Mouse (Mus musculus) lung, postnatal 10 days (tissue): Measurements from ENCODE around the gene Prr19.
A peak's percentile ranks its signal among the peaks of the same experiment; 100 is the strongest.

Experiments used
- DNase-seq: peaks from one replicate; pipeline ENCODE4 v3.0.0; 2021

Gene Prr19

GRCm38 (mm10) chr7:25293191-25293739 is 7.9 kb upstream of the Prr19 start:
- DNase-seq = peak; percentile 4

GRCm38 (mm10) chr7:25294495-25294894 is 6.7 kb upstream of the Prr19 start:
- DNase-seq = no peak

GRCm38 (mm10) chr7:25294960-25295722 is 6.1 kb upstream of the Prr19 start:
- DNase-seq = peak; percentile 2

GRCm38 (mm10) chr7:25296945-25297453 is 4.2 kb upstream of the Prr19 start:
- DNase-seq = peak; percentile 53

GRCm38 (mm10) chr7:25297454-25298325 is 3.5 kb upstream of the Prr19 start, which contains the start of gene Pafah1b3:
TSS of gene Pafah1b3 (minus strand) at chr7:25297986.
- peak; percentile 86 for DNase-seq

DNA sequence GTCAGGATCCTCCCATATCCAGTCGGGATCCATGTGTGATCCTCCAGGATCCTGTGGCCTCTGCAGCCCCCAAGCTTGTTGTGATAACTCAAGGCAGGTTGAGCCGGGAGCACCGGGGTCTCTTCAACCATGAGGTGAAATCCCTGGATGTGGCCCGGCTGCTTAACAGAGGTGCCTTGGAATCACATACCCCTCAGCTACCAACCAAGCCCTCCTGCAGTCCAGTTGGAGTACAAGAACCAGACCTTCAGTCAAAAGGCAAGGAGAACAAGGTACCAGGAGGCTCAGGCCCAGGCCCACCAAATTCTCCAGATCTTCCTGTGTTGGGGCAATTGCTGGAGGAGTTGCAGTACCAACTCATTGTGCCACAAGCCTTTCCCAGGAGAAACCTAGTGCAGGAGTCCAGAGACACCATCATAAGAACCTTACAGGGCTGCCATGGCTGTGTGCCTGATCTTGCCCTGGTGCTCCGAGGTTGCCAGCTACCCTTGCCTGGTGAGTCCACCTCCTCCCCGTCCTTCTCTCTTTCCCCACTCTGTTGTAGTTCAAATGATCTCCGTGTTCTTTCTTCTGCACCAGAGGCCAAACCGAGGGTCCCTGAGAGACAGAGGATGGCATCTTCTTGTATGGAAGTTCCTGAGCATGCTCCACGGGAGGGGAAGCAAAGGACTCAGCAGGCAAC is 1.9 kb downstream of the Prr19 start:
- DNase-seq = no peak

DNA sequence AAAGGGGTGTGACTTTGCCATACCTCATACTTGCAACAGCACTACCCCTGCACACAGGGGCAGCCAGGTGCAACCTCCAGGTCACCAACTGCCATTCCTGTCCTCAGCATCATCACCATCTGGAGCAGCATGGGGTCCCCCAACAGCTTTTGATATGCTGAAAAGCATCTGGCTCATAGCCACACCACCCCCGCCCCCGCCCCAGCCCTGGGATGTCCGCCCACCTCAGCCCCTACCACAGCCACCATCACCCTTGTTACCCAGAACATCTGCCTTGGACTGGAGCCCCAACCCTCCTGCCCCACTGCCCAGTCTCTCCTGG is 2.4 kb downstream of the Prr19 start:
- no peak for DNase-seq

- DNase-seq = no peak
Observed at GRCm38 (mm10) chr7:25305481-25305880, 4.3 kb downstream of the Prr19 start.

- DNase-seq = peak; percentile 58
Observed at GRCm38 (mm10) chr7:25305956-25306613, 4.9 kb downstream of the Prr19 start, which contains the start of gene Tmem145. TSS of gene Tmem145 (plus strand) at chr7:25306106.

DNA sequence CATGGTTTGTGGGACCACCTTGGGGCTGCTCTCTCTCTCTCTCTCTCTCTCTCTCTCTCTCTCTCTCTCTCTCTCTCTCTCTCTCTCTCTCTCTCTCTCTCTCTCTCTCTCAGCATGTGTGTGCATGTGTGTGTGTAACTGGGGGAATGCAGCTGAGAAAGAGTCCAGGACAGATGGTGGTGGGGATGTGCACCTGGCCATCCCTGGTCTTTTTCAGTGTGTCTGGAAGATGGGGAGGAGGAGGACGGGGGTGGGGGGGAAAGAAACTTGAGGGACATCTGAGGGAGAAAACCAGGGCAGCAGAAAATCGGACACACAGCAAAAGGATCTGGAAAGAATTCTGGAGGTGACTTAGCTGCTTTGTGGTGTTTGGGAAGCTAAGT is 5.4 kb downstream of the Prr19 start:
- no peak for DNase-seq

DNA sequence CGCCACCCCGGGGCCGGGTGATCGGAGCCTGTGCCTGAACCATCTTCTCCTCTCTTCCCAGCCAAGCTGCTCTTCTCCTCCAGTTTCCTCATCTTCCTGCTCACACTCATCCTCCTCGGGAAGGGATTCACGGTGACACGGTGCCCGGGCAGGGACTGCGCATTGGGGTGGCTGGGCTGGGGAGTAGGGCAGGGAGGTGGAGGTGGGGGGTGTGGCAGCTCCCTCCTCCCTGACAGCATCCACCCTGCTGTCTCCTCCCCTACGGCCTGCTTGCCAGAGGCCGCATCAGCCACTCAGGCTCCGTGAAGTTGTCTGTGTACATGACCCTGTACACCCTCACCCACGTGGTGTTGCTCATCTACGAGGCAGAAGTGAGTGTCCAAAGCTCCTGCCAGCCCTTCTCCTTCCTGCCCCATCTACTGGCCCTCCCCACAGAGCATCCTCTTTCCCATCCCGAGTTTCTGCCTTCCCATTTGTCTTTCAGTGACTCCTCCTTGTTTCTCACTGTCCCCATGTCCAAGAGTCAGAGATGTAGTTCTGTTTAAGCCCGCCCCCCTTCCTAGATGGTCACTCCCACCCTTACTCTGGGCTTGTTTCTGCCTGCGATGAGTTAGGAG is 7.6 kb downstream of the Prr19 start:
- DNase-seq = no peak

DNA sequence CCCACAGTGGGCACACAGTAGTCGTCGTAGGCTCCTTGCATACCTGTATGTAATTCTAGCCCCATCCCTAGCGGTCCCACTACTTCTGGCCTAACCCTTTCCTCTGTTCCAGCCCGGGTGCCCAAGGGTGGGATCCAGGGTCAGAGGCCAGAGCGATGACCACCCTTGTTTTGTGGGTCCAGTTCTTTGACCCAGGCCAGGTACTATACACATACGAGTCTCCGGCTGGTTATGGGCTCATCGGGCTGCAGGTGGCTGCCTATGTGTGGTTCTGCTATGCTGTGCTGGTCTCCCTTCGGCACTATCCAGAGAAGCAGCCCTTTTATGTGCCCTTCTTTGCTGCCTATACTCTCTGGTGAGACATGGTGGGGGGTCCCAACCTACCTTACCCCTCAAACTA is 8.2 kb downstream of the Prr19 start:
- DNase-seq = no peak

GRCm38 (mm10) chr7:25311193-25311592 is 10.0 kb downstream of the Prr19 start:
- DNase-seq = no peak

GRCm38 (mm10) chr7:25313325-25313724 is 12.1 kb downstream of the Prr19 start:
- no peak for DNase-seq

GRCm38 (mm10) chr7:25314606-25315305 is 13.5 kb downstream of the Prr19 start:
- no peak for DNase-seq

DNA sequence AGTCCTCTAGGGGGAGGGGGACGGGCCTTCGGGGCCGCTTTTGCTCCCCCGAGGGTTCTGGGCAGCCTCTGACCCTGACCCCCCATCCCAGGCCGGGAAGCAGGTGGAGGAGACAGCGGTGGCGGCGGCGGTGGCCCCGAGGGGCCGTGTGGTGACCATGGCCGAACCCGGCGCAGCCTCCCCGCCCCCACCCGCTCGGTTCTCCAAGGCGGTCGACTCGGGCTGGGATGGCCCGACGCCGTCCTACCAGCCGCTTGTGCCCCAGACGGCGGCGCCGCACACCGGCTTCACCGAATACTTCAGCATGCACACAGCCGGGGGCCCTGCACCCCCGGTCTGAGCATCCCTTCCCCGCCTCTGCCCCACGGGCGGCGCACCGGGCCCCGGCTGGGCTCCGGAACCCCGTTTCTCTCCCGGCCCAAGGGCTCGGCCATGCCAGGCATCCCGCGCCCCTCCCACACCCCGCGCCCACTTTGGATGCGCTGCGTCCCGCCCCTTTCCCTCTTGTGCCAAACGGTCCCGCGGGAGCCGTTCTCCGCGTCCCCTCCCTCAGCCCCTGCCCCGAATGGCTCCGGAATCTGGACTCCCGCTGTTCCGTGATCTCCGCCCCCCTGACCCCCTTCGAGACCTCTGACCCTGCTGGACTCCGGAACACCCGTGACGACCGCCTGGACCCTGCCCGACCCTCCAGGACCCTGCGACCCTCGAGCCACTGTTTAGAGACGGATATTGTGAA is 14.3 kb downstream of the Prr19 start:
- DNase-seq = peak; percentile 47

DNA sequence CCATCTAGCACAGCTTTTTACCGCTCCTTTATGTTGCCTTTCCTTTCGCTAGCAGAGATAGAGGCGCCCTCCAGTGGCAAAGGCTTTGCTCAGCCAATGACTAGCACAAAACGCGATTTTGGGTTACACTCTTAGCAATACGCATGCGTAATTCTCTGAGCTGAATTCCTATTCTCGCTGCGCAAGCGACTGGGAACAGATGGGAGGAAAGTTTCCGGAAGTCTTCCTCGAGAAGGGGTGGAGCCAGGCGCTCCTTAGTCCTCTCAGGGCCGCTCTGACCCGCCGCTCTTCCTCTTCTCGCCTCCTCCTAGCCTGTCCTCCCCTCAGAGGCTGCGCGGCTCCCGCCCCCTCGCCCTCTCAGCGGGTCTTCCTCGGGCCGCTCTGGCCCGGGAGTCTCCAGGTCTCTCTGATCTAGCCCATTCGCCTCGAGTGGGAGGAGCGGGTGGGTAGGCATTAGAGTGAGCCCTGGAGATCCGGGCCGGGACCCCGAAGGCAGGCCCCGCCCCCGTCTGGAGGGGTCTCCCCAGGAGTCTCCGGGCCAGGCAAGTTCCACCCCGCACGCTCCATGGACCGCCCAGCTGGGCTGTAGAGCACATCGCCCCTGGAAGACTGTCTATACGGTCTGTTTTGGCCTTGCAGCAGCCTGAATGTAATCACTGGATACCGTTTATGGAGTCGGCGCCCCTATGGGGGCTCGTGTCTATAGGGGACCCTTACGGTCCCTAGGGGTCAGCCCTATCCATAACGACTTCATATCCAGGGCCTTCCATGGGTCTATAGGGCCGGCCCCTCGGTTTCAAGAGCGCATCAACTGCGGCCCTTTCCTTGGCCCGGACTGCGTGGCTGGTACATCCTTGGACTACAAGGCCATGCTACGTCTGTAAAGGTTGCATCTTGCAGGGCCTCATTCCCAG is 15.6 kb downstream of the Prr19 start, which contains the start of gene Megf8:
Gene Megf8, plus strand, starts transcription at position 633 of the 914 bp plus-strand sequence.
- peak; percentile 99 for DNase-seq

DNA sequence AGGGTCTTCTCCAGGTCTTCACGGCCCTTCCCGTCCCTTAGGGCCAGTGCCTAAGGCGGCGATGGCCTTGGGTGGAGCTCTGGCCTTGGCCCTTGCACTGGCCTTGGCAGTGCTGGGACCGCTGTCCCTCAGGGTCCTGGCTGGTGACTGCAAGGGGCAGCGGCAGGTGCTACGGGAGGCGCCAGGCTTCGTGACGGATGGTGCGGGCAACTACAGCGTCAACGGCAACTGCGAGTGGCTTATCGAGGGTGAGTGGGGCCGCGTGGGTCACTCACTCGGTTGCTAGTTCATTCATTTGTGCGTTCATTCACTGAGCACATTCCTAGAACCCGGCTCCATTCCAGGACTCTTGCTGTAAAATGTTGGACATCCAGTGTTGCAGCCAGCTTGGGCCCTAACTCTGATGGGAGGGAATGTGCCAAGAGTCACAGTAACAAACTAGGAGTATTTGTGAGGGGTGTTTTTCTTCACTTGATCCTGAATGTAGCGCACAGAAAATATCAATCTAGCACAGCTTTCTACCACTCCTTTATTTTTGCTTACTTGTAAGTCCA is 16.3 kb downstream of the Prr19 start:
- peak; percentile 28 for DNase-seq

DNA sequence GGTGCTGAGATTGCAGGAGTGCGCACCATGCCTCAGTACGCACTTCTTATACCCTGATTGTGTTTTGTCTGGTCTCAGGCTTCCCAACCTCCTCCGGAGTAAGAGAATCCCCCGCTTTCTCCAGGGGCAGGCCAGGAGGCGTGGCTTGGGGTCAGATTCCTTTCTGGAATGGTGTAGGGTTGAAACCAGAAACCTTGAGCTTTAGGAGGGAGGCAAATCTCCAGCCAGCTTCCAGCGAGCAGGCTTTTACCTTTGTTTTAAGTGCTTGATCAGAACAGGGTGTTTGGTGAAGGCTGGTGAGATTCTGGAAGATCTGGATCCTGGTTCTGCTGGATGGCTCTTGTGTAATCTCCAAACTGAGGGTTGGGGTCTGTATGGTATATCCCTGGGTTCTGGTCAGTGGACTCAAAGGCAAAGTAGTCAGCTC is 20.9 kb downstream of the Prr19 start:
- DNase-seq = peak; percentile 55
